Comparison of ENCODE assay signal across 8 mouse cellular contexts in genomic region chr7:16816475-16817122, GRCm38 (mm10). TPM values are rescaled to one million over a fixed set of nuclear protein-coding genes. Genes with fewer than 3 reads are reported as not detected.
DNase-seq lines count a peak whose midpoint lies in the region; ATAC-seq and TF ChIP-seq lines count a peak whose summit lies in the region.

Gene Fkrp (minus strand): TSS chr7:16816732.

- TF ChIP-seq POLR2A in bone marrow, adult 2 months (IDR thresholded peaks at IDR 0.05; ENCODE audit: borderline replicate concordance, control insufficient read depth, low read depth, low read length), result no peak
- TF ChIP-seq POLR2A in small intestine, adult 2 months (IDR thresholded peaks at IDR 0.05; ENCODE audit: low read depth, low read length), result no peak

- intact Hi-C loops in heart, postnatal 10 days (cut with DNase I), result loop anchor here (5.0 kb wide), 1 partner anchor 106 kb away; the partner anchor contains the start of gene Calm3

- H3K36me3 ChIP-seq in ES-E14 (ENCODE audit: control insufficient read depth, insufficient read depth, low read length, poor library complexity, severe bottlenecking), result no peaks in the 10 kb centered on the region; the same call in 1 of the 2 replicates
- no peaks in the 10 kb centered on the region for H3K36me3 ChIP-seq in small intestine, adult 2 months (ENCODE audit: control insufficient read depth, insufficient read depth, low read length)

- no peaks in the 10 kb centered on the region for H3K27me3 ChIP-seq in small intestine, adult 2 months (ENCODE audit: control insufficient read depth, insufficient read depth, low read length)

- no peak for DNase-seq in ES-E14 (ENCODE audit: low read depth, low spot score)
- peak; percentile 70 to 77 for DNase-seq in heart, postnatal 10 days
- DNase-seq in layer of hippocampus, adult 8-10 months (ENCODE audit: low spot score in 2 of 2), result no peak
- DNase-seq in lung, postnatal 4 days, result peak; percentile 71 to 72
- DNase-seq in T-cell, adult 2 months (ENCODE audit: low spot score), result no peak

- in situ Hi-C loops in ES-E14 (cut with MboI; ENCODE audit: low sequenced_read_pairs in 2 of 2, unreplicated experiment in 2 of 2), result loop anchor here in 1 of 2 experiments (25.0 kb wide), 1 partner anchor 96 kb away; the partner anchor contains the start of genes Calm3 and Ptgir

- under 1% methylated on average over 64 of the region's 64 CpGs for WGBS in bone marrow, adult 2 months
- under 1% methylated on average over 64 of the region's 64 CpGs for WGBS in small intestine, adult 2 months

- peaks cover 0 to 3% of the 10 kb centered on the region in 2 experiments; a peak in 2 of 4 replicates for H3K4me1 ChIP-seq in ES-E14 (ENCODE audit: control insufficient read depth in 2 of 2, insufficient read depth in 2 of 2, low read length in 2 of 2, poor library complexity in 1 of 2)
- H3K4me1 ChIP-seq in bone marrow, adult 2 months (ENCODE audit: control insufficient read depth, insufficient read depth, low read length), result peaks cover 8% of the 10 kb centered on the region; the same call in 1 of the 2 replicates
- peaks cover 15% of the 10 kb centered on the region; the same call in 1 of the 2 replicates for H3K4me1 ChIP-seq in small intestine, adult 2 months (ENCODE audit: control insufficient read depth, insufficient read depth, insufficient read length, low read length)

- H3K27ac ChIP-seq in ES-E14 (ENCODE audit: insufficient read depth, low read depth, low read length, poor library complexity, severe bottlenecking), result peak within 1 kb of the TSS; percentile 65
- H3K27ac ChIP-seq in bone marrow, adult 2 months (ENCODE audit: control insufficient read depth, insufficient read depth, low read depth, low read length, poor library complexity), result peak within 1 kb of the TSS; percentile 92
- H3K27ac ChIP-seq in small intestine, adult 2 months (ENCODE audit: insufficient read depth, low read depth, low read length), result peak within 1 kb of the TSS; percentile 59

- peak within 1 kb of the TSS; percentile 89 to 94 for H3K4me3 ChIP-seq in ES-E14 (ENCODE audit: insufficient read depth in 1 of 2, low read depth in 1 of 2, low read length in 2 of 2, poor library complexity in 1 of 2, severe bottlenecking in 1 of 2)
- peak within 1 kb of the TSS; percentile 98 for H3K4me3 ChIP-seq in bone marrow, adult 2 months (replicated peaks; ENCODE audit: control insufficient read depth, low read depth, low read length)
- H3K4me3 ChIP-seq in small intestine, adult 2 months (ENCODE audit: low read depth, low read length), result peak within 1 kb of the TSS; percentile 95

- peak; percentile 59 for ATAC-seq in erythroid progenitor cell, adult 5-6 weeks (replicated peaks; ENCODE audit: low FRiP score, poor library complexity, severe bottlenecking)

- TF ChIP-seq CTCF in bone marrow, adult 2 months (IDR thresholded peaks at IDR 0.05; ENCODE audit: control insufficient read depth, insufficient read depth, low read length), result no peak
- TF ChIP-seq CTCF in small intestine, adult 2 months (IDR thresholded peaks at IDR 0.05; ENCODE audit: extremely low read depth, insufficient read length, insufficient replicate concordance, low read depth, low read length), result no peak

- H3K9ac ChIP-seq in ES-E14 (ENCODE audit: insufficient read depth, low read depth, low read length, poor library complexity, severe bottlenecking), result peak within 1 kb of the TSS; percentile 95

- no peaks in the 10 kb centered on the region for H3K9me3 ChIP-seq in ES-E14 (ENCODE audit: control insufficient read depth, insufficient read depth, low read depth, low read length)

TF ChIP-seq in ES-E14, 5 proteins besides CTCF, POLR2A, EP300 and RAD21:
- TF ChIP-seq MAFK (IDR thresholded peaks at IDR 0.05; ENCODE audit: insufficient read depth, low read depth, low read length) (no peak), HCFC1 (IDR thresholded peaks at IDR 0.05; ENCODE audit: borderline replicate concordance, insufficient read depth, low read length) (peak; percentile 8; the same call in 1 of the 2 replicates)
TF ChIP-seq in ES-E14: peak in this region for 1.

RNA-seq across cellular contexts. Expression of gene Fkrp, which starts in this region (rescaled TPM):
- total RNA-seq in ES-E14 (2012; rRNA removed), result 12.8 and 18.5 TPM in 2 replicates
- polyA plus RNA-seq in bone marrow, adult 2 months (2011; ENCODE audit: insufficient read depth, insufficient read length, low replicate concordance, missing spikeins), result 4.7 and 7.2 TPM in 2 replicates
- 6.5 and 7.5 TPM in 2 replicates for total RNA-seq in erythroid progenitor cell, adult 5-6 weeks (2015; ENCODE audit: low replicate concordance)
- 4.9 and 19.6 TPM in 2 replicates for total RNA-seq in erythroid progenitor cell, adult 5-6 weeks (2017; ENCODE audit: low replicate concordance)
- 10 to 100 TPM; 45.5 to 48.1 TPM for total RNA-seq in heart, postnatal 10 days (2021)
- total RNA-seq in layer of hippocampus, adult 8-10 months (2022), result 10 to 100 TPM; 45.2 to 50.7 (median 45.8) TPM
- polyA plus RNA-seq in small intestine, adult 2 months (2012; rRNA removed), result 14.6 and 24.5 TPM in 2 replicates

Comparison
In these comparisons a context has a peak if more than half of its experiments do, and no peak if none do; other contexts are left out.
1. DNase-seq: peak in heart, postnatal 10 days (2 of 2) and lung, postnatal 4 days (2 of 2); none in ES-E14 (single experiment), layer of hippocampus, adult 8-10 months (0 of 2) and T-cell, adult 2 months (single experiment).
2. Peak in every context shown above with its lines, with median percentiles within 50 percentile points of each other: H3K27ac ChIP-seq and H3K4me3 ChIP-seq.